Mouse (Mus musculus) right cerebral cortex, adult 2 months (tissue): ENCODE measurements around the gene Tas1r2.

Experiments used
- DNase-seq, 2 experiments: peaks; one replicate each; pipeline ENCODE4 v3.0.0; 2021 to 2022; ENCODE audit warnings: low spot score in 2 of 2

Tas1r2 gene

DNA sequence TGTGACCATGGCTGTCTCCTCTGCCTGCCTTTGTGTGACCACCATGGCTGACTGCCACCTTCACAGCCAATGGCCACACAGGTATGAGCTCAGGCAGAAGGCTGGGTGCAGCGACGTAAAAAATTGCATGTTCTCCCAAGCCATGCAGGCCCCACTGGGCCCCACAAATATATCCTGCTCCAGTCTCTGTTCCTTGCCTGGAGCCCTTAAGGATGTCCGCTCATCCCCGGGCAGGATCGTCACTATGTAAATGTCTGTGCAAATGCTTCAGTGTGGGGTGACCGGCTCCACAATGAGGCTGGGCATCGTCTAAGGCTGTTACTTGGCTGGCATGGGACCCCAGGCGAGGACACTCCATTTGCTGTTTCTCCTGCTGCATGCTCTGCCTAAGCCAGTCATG, at the start of gene Tas1r2:
Tas1r2 (plus strand) TSS at position 301 of the 400 bp plus-strand sequence.
- no peak for DNase-seq

DNA sequence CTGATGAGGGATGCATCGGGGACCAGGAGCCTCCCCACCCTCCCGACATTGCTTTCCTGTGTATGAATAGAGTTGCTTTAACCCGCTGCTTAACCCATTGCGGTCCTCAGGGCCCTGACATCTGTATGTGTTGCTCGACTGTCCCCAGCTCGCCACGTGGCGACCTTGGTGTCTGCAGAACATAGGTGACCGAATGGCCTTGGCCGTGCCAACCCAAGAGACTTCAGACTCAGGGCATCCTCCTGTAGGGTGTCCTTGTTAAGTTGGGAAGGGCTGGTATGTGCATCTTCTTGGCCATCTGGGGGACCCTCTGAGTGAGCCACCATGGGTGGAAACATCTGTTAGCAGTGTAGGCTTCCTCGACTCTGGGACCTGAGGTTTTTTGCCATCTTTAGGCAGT, 48.1 kb upstream of the Tas1r2 start:
- DNase-seq, result no peak

DNA sequence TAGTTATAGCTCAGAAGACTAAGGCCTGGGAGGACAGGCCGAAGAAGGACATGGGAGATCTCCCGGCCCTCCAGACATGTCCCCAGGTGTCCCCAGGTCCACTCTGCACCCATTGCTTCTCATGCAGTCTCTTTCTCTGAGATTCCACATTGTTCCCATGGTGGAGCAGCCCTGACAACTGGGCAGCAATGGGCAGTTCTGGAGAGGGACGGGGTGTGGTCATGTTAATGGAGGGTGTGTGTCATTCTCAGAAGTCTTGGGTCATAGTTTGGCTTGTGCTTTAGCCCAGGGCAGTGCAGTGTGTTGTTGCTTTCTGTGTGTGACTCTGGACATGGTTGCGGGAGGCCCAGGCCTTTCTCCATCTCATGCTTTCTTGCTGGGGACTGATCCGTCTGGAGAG, 46.6 kb upstream of the Tas1r2 start:
- DNase-seq, result no peak

DNA sequence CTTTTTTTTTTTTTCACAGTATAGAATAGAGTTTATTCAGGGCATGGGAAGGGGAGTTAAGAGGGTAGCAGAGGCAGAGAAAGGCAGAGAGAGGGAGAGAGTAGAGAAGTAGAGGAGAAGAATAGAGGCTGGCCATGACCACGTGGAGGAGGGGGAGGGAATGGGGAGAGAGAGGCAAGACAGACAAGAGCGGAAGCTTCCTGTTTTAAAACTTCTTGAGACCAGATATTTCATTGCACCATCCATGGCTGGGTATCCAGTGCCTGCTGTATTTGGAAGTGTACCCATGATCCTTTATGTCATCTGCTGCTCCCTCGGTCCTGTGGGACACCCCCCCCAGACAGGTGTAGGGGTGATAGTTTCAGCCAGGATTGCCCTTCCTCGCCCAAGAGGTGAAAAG, 44.4 kb upstream of the Tas1r2 start:
- no peak for DNase-seq

DNA sequence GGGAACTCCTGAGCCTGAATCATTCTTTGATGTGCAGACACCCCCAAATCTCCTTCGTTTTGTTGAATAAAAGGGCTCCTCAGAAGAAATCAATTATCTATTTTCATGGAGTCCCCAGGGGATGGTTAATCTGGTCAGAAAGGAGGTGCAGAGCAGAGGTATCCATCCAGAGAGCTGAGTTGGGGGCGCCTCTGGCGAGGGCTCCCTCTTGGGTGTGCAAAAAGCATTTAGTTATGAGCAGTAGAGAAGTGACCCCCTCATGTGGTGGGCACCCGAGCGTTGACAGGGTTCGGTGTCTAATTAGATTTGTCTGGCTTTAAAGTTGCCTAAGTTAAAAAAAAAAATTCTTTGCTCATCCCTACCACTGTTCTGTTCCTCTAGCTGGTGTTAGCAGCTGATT, 42.4 kb upstream of the Tas1r2 start:
- DNase-seq, result no peak

DNA sequence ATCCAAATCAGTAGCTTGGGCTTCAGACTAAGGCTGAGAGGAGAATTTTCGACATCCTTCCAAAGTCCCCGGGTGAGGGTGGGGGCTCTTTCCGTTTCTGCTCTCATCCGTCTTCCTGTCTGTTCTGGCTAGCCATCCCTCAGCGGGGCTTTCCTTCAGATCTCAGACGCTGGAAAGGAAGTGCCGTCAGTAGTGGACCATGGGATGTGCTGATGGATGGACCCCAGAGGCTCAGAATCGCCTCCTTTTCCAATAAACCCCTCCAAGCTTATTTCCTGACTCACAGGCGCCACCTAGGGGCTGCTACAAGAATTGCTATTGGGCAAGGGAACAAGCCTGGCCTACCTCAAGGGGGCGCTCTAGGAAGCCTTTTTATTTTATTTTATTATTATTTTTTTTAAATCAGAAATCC, 41.8 kb upstream of the Tas1r2 start:
- peak; percentile 75 to 82 for DNase-seq

DNA sequence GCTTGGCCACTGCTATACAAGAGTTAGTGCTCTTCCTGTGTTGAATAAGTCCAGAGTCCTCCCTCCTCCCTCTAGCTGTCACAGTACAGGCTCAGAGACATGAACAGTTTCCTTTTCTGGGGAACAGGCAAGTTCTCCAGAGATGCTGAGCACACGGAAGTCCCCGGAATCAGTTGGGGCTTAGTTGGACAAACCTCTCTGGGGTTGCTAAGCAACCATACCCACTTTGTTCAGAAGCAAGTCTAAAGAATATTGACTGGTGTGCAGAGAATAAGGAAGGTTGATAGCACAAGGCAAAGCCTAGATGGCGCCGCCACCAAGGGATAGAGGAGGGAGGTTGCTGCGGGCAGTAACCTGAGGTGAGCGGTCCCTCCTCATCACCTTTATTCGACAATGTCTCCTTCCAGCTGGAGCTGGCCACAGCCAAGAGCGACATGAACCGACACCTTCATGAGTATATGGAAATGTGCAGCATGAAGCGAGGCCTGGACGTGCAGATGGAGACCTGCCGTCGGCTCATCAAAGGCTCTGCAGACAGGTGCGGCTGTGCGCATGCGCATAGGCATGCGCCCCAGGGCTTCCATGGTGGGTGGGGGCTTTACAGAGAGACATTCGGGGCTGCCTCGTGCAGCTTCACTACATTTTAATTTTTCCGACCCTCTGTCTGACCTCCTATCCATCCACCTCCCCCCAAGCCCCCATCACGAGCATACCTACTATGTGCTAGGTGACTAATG, 38.6 kb upstream of the Tas1r2 start:
- no peak for DNase-seq

DNA sequence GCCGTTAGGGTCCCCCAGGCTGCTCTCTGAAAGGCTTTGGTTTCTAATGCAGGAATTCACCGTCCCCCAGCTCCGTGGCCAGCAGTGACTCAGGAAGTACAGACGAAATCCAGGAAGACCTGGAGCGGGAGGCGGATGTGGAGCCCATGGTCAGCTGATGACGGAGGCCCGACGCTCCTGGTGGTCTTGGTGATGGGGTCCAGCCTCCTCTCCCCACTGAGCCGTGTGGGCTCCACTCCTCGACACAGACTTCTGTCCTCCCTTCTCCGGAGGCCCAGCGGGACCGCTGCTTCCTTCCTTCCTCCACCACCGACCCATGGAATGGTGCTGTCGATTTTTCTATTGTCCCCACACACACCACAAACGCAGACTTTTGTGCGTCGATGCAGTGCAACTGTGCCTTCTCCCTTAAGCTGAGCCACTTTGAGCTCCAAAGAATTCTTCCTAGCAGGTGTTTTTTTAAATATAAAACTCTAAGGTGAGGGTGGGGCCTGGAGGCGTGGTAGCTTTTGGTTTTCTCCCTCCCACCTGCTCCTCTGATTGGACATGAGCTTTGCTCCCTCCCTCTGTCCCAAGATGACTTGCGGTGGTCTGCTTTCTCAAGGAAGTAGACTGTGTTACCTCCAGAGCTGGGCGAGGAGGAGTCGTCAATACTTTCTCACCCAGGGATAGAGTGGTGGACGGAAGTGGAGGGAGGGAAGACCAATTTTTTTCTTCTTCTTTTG, 36.9 kb upstream of the Tas1r2 start:
- no peak for DNase-seq

DNA sequence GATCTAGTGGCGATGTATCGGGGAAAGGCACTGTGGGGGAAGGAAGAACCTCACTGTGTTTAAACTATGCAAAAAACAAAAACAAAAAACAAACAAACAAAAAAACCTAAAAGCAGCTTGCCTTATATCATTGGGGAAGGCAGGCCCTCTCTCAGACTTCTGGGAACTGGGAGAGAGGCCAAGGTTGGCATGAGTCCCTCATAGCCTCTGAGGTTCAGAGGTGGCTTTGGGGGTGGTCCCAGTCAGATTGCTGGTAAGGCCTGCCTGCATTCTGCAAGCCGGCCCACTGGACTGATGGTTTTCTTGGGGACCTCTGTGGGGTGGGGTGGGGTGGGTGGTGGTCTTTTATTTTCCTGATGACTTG, 36.4 kb upstream of the Tas1r2 start:
- DNase-seq, result no peak

DNA sequence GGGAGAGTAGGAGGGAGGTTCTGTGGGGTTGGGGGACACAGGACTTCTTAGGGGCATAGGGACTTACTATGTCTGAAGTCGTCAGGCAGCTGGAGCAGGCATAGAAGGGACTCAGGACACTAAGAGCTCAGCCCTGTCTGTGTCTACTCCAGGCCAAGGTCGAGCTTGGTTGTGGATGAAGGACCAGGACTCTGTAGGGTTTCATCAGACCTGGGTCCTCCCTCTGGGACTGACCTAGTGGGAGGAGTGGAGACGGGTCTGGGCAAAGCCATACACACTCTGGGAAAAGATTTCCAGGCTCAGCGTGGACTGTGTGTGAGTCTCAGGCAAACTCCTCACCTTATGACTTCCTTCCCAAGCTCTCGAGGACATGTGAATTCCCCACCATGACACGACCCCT, 33.6 kb upstream of the Tas1r2 start:
- no peak for DNase-seq

DNA sequence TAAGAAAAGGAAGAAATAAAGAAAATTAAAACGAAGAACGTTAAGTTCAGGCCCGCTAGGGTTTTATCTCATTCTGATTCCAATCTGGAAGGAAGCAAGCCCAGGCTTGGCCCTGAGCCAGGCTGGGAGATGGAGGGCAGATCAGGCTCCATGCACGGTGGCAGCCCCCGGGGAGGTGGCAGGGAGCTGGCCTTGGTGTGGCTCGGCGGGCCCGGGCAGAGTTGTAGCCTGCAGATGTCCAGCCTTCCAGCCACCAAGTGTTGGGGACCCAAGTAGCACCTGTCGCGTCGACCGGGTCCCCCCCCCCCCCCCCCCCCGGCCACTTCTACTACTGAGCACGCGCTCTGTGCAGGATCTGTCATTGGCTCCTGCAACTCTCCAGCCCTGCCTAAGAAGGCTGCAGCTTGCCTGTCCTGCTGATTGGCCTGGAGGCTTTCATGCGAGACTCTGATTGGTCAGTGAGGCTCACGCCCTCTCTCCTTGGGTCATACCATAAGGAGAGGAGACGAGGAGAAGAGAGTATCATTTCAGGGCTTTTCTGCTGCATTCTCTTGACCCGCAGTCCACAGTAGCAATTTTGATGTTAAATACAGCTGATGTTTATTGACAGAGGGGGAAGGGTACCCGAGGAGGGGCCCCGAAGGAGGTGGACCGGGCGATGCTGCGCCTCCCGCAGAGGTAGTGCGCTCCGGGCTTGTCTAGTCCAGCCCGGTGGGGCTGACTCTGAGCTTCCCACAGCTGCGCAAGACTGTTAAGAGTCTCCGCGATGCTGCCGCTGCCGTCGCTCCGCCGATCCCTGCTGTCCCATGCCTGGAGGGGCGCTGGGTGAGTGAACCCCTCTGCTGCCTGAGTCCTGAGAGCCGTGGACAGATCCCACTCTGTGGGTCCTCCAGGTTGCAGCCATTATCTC, 30.7 kb upstream of the Tas1r2 start, which contains the start of gene Aldh4a1:
Aldh4a1 (plus strand) TSS at position 494 of the 910 bp plus-strand sequence.
- DNase-seq, result peak; percentile 89 to 92

DNA sequence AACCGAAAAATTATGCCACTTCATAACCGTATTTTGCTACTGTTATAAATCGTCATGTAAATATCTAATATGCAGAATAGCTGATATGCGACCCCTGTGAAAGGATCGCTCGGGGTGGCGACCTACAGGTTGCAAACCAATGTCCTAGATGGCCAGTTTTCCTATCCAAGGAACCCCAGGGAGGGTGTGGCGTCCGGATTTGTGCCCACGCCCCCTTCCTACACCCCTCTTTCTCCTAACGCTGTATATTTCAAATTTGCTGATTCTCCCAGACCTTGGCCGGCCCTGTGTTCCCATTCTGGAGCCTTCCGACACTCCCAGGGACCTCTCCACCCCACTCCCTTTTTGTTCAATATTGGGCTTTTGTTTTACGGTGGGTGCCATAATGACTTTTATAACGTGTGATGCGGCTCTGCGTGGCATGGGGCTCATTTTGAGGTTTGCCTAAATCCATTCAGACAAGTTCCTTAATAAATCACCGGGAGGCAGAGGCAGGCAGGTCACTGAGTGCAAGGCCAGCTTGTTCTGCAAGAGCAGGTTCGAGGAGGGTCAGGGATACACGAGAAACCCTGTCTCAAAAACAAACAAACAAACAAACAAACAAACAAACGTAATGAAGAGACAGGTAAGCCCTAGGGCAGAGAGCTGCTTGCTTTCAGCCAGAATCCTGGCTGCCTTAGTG, 29.8 kb upstream of the Tas1r2 start:
- no peak for DNase-seq

DNA sequence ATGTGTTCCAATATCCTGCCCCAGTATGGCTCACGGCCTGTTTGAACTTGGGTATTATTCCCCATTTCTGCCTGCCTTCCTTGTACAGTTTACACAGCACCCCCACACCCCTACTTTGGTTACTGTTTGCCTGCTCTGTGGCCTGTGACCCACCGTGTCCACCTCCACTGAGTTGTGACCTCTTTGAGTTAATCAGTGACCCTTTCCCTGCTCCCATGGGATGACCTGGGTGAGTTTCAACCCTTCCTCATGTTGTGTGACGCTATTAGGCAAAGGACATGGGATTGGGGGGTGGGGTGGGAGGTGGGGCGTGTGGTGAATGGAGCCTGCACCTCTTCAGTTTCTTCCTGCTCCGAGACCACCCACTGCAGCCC, 29.2 kb upstream of the Tas1r2 start:
- no peak for DNase-seq

DNA sequence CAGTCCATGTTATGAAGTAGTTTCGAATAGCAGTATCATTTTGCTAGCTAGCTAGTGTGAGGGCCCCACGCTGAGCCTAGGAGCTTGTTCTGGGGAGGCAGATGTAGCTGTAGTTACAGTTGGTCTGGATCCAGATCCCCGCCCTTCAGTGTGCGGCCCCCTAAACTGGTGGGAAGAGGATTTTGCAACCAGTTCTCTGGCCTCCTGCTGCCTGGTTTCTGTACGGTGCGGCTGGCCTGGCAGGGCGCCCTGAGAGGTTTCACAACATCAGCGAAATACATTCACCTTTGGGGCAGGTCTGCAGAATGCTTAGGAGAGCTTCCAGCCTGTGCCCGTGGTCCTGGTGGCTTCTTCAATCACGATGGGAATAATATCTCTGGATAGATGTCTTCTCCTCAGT, 28.6 kb upstream of the Tas1r2 start:
- DNase-seq, result no peak

DNA sequence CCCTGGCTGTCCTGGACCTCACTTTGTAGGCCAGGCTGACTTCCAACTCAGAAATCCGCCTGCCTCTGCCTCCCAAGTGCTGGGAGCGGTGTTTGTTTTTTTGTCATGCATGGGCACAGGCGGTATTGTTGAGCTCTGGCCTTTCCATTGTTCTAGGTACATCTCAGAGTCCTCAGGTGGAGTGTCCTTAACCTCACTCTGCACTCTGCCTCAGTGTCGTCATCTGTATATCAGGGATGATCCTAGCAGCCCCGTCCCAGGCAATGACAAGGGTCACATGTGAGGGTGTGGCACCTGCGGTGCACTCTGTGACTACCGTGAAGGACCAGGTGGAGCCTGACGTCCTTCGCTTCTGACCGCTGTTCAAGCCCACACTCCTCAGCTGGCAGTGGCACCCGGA, 26.0 kb upstream of the Tas1r2 start:
- DNase-seq, result no peak

DNA sequence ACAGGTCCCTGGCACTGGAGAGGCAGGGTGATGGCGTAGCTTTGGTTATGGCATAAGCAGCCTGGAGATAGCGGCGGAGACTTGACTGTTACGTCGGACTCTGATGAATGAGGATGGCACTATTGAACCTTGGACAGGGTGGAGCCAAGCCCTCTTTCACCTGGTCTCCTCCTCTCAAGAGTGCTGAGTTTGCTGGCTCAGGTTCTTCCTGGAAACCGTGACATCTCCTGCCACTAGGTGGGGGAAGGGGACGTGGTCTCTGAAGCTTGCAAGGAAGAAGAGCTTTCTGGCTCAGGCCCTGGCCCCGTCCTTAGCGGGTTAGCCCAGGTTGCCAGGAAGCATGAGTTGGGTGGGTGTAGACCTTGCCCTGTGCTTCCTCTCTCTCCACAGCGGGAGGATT, 23.2 kb upstream of the Tas1r2 start:
- no peak for DNase-seq

DNA sequence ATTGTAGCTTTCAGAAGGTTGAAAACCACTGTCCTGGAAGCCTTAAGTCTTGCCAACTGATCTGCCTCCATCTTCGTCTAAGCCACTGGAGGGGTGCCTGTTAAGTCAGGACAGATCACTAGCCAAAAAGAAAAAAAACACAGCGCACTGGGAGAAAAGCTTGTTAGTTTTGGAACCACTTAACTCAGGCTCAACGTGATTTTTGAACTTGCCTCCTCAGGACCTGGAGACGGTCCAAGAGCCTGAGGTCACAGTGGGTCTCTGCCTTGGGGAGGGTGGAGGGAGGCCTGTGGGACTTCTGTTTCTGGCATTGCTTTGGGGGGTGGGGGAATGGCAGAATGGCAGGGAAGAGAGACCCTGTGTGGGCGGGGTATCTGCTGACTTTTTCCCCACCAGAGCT, 22.2 kb upstream of the Tas1r2 start:
- DNase-seq, result no peak

DNA sequence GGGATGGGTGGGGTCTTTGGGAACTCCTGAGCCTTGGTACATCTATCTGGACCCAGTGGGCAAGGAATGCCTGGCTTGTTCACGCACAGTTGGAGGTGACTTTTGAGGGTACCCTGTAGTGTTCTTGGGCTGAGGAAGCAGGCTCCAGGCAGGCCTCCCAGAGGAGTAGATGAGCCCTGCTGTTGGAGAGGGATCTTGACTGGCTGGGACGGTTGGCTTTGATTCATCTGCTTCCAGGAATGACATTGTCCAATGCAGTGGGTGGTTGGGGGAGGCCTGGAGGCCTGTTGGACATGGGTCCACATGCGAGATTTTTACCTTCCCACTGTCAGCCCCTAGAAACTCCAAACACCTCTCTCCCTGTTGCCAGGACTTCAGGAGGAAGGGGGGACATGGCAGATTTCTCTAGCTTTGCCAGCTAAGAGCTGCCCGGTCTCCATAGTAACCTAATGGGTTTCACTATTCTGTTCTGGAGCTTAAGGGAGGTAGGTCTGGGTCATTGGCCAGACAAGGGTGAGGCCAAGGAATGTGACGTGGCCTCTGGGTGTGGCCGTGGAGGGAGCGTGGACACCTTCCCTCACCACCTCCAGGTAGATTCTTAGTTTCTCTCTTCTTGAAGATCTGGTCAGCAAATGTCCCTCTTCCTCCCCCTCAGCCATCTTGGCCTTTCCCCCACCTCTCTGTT, 21.6 kb upstream of the Tas1r2 start:
- no peak for DNase-seq

DNA sequence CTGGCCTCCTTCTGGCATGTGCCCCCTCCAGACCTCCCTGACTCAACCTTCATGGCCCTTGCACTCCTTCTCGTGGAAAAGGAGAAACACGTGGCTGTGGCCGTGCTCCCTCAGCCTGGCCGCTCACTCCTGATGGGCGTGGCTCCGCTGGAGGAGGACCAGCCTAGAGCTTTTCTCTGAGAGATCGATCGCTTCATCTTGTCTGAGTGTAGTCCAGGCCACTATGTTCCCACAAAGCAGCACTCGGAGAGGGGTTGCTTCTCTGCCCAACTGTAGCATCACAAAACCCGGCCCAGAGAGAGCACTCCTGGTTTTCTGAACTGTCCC, 21.1 kb upstream of the Tas1r2 start:
- no peak for DNase-seq

DNA sequence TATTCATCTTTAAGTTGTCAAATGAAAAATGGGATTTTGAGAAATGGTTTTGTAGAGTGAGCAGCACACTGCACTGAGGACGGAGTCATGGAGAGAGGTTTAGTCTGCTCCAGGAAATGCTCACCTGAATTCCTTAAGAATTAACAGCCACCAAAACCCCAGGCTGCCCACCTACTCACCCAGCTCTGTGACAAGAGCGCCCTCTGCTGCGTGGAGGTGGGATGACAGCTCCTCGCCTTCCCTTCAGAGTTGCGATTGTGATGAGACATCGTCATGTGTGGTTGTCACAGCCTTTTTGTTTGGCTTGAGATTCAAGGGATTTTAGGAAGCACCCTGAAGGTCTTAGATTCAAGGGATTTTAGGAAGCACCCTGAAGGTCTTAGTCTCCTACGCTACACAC, 17.0 kb upstream of the Tas1r2 start:
- DNase-seq, result peak; percentile 79 to 84

DNA sequence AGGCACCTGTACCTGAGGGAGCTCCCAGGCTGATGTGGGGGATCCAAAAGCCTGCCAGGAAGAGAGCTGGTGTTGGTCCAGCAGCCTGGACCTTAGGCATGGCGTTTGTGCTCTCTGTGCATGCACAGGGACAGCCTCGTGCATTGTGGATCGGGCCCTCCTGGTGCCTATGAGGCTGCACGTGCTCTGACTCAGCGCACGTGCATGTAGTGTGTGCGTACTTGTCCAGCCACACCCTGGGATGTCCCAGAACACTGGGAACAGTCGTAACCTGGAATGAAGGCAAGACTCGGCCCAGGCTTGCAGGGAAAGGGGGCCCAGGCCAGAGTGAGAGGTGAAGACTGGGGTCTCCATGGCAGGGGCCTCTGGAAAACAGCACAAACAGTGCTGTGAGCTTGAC, 15.5 kb upstream of the Tas1r2 start:
- DNase-seq, result no peak

DNA sequence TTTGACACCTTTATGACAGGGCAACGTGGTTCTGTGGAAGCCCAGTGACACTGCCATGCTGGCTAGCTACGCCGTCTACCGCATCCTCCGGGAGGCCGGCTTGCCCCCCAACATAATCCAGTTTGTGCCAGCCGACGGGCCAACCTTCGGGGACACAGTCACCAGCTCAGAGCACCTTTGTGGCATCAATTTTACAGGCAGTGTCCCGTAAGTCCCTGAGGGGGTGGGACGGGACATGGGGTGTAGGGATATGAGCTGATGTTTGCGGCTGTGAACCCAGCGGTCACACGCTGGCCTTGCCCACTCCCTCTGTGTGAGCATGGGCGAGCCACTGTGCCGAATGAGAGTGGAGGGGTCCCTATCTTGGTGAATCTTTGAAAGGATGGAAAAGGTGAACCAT, 15.0 kb upstream of the Tas1r2 start:
- no peak for DNase-seq
